Mouse (Mus musculus) lung, adult 2 months (tissue): ENCODE results near the gene Sult6b2.

Experiments
- CTCF ChIP-seq: fragments of 200-500 bp; IDR thresholded peaks from 2 replicates; pipeline ENCODE4 v1.5.1; 2011; ENCODE audit warnings: mild to moderate bottlenecking, low read length, control low read depth; ENCODE audit not compliant: insufficient read depth
- POLR2A ChIP-seq: fragments of 200-500 bp; IDR thresholded peaks from 2 replicates; pipeline ENCODE4 v1.6.1; 2011; ENCODE audit warnings: low read depth, mild to moderate bottlenecking, control low read depth, low read length, borderline replicate concordance; ENCODE audit errors: extremely low read depth

DNA sequence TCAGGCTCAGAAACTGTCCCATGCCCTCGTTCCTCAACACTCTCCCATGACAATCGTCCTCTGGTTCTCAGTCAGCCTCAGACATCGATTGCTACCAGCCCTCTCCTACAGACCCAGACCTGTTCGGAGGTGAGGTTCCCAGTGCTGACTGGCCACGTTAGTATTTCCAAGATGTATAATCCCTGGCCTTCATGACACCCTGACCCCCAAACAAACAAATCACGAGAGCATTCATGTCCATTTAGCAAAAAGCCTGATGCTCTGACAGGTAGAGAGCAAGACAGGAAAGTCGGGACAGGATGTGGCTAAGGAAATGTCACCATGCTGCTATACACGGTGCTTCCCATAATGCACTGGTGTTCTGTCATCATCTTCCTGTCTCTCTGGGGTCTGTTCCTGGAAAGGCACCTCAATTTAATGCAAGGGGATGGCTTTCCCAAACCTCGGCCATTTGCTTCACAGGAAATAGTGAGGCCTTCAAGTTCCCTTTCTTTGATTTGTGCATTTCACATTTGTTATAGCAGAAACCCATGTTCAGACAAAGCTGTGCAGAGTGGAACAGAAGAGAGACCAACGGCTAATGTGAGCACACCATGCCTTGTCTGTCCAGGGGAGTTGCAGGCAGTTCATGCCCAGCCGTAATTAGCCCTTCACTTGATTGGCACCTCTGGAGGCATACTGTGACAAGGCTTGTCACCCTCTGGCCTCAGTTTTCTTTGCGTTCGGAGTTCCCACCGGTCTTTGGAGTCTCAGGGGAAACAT, 24.3 kb downstream of the Sult6b2 start:
- TF ChIP-seq CTCF (no peak), POLR2A (no peak)
